Mouse (Mus musculus) inflammation-experienced regulatory T-cells, adult 16 weeks (primary cell): ENCODE results near the gene Mpst. TPM values are rescaled to one million over a fixed set of nuclear protein-coding genes. Genes with fewer than 3 reads are reported as not detected.

Source experiments
- polyA plus RNA-seq: library from polyadenylated mRNA; unstranded; fragments of 100-300 nt; shearing (Covaris generic); gene quantifications from one replicate; pipeline ENCODE4 v1.2.1, GENCODE M21; 2017

Gene Mpst
- polyA plus RNA-seq = 4.0 TPM

DNA sequence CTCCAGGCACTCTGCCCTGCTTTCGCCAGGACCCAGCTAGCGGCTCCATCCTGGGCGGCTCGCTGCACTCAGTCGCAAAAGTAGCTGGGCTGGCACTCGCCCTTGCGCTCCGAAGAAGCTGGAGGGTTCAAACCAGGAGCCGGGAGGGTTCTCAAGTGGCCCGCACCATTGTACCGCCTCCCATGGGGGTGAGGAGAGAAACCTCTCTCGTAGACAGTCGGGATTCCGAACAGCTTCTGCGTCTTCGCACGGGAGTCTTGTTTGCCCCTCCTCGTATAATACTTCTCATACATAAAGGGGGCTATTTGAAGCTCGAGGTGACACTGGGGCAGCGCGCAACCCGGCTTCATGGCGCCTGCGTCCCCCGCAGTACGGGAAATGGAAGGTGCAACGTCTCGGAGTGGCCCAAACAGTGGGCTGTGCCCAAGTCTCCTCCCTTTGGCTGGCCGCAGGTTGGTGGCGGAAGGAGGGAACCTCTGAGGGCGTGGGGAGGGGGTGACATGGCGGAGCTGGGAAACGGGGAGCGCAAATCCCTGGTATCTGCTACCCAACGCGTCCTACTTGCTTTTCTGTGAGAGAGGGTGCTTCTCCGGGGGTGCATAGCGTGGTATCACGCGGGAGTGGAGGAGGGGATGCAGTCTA, at the start of gene Mpst:
Mpst (plus strand) TSS at position 124 of the 642 bp plus-strand sequence.

DNA sequence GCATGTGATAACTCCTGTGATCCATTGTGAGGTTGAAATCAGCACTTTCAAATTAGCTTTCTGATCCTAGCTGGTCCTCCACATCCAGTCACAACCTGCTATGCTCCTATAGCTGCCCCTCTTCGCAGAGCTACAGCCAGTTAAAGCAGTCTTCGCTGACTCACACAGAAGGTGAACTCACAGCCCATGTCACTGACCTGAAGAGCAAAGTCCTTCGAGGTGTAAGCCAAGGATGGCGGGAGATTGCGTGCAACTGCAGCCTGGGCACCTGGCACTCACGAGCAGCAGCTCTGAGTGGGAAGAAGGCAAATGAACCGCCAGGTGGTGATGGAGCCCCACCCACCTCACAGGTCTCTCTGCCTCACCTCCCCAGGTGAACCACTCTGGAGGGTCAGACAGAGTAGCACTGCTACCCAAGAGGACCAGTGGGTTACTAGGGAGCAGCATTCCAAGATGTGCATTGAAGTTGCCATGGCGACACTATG, 10.7 kb upstream of the Mpst start, which contains the start of gene Tex33:
Tex33 (minus strand) TSS at position 435 of the 485 bp plus-strand sequence.

DNA sequence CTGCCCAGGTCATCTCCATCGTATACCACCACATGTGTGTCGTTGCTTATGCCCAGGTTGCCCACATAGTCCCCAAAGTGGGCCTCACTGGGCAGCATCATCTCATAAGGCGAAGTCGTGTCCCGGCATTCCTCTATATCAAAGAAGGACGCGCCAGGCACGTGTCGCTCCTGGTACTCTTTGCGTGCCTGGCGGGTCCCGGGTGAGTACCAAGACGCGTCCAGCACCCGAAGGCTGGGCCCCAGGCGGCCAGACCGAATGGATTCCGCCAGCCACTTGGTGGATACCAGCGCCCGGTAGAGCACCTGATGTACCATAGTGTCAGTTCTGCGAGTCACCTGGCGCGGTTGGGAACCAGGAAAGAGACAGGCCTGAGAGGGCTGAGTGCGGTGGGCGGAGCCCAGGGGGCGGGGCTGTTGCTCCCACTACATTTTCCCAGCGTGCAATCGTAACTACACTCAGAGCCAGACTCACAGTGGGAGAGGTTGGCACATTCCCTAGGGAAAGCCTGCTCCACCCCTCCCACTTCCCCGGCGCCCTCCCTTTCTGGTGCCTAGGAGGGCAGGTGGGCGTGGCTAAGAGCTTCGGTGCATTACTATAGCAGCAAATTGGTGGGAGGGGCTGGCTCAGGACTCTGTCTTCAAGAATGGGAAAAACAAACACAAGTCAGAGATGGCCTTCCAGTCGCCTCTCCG, 552 bp upstream of the Mpst start, which contains the start of gene Tst:
Tst (minus strand) TSS at position 391 of the 695 bp plus-strand sequence.

DNA sequence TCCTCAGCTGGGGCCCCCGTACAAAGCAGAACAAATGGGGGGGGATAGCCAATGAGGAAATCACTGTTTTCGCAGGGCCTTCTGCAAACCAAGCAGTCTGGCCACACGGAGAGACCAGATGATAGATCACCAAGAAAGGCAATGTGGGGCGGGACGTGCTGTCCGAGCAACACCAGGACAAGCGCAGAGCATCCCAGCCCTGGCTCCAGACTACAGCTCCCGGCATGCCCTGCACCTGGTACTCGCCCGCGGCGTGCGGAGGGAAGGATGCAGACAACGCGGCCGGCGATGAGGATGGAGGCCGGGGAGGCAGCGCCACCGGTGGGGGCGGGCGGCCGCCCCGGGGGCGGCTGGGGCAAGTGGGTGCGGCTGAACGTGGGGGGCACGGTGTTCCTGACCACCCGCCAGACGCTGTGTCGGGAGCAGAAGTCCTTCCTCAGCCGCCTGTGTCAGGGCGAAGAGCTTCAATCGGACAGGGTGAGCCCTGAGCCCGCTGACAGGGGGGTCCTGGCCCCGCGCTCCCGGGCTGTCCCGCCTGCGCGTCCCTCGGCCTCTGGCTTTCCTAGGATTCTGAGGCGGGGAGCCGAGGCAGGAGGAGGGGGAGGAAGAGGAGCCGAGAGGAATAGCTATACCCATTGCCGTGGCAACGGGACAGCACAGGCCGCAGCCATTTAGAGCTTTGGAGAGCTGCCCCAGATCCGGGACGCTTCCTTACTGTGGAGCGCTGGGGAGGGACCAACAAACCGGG, 22.3 kb downstream of the Mpst start, which contains the start of gene Kctd17:
Kctd17 (plus strand) TSS at position 174 of the 748 bp plus-strand sequence.

Other genes with a start within 250 kb of the Mpst start
- gene Ift27, start 232.3 kb upstream of the Mpst start, polyA plus RNA-seq = 73.9 TPM
- gene Pvalb, start 200.0 kb upstream of the Mpst start, polyA plus RNA-seq = not detected
- gene Ncf4, start 161.6 kb upstream of the Mpst start, polyA plus RNA-seq = 251 TPM
- gene Csf2rb2, start 100.7 kb upstream of the Mpst start, polyA plus RNA-seq = 0.16 TPM
- gene Csf2rb, start 80.7 kb upstream of the Mpst start, polyA plus RNA-seq = 0.44 TPM
- not detected for gene Tex33, start 10.5 kb upstream of the Mpst start, polyA plus RNA-seq
- 1.4 TPM for gene Tst, start 509 bp upstream of the Mpst start, polyA plus RNA-seq
- 40.7 TPM for gene Kctd17, start 22.1 kb downstream of the Mpst start, polyA plus RNA-seq
- gene Tmprss6, start 62.2 kb downstream of the Mpst start, polyA plus RNA-seq = not detected
- gene Il2rb, start 88.9 kb downstream of the Mpst start, polyA plus RNA-seq = 1,134 TPM
- gene C1qtnf6, start 125.0 kb downstream of the Mpst start, polyA plus RNA-seq = 7.6 TPM
- gene Sstr3, start 138.3 kb downstream of the Mpst start, polyA plus RNA-seq = not detected
- 3,278 TPM for gene Rac2, start 166.4 kb downstream of the Mpst start, polyA plus RNA-seq
- gene Cyth4, start 190.6 kb downstream of the Mpst start, polyA plus RNA-seq = 550 TPM